Mouse (Mus musculus) activated CD4-positive, CD25-positive, alpha-beta regulatory T cell, adult 9 weeks (primary cell): ENCODE measurements around the gene Vmn1r218. TPM values are rescaled to one million over a fixed set of nuclear protein-coding genes. Genes with fewer than 3 reads are reported as not detected.

Source experiments
- polyA plus RNA-seq: library from polyadenylated mRNA; unstranded; fragments of 100-300 nt; shearing (Covaris generic); gene quantifications from one replicate; pipeline ENCODE4 v1.2.1, GENCODE M21; 2017

Gene Vmn1r218
- polyA plus RNA-seq = 0.04 TPM

GRCm38 (mm10) chr13:23133099-23133498, at the start of gene Vmn1r218:
Vmn1r218 (plus strand) TSS chr13:23133155.

GRCm38 (mm10) chr13:23118126-23118525, 14.8 kb upstream of the Vmn1r218 start, which contains the start of gene Vmn1r217:
Vmn1r217 (minus strand) TSS chr13:23118226.

GRCm38 (mm10) chr13:23159012-23159411, 26.1 kb downstream of the Vmn1r218 start, which contains the start of gene Vmn1r219:
Vmn1r219 (plus strand) TSS chr13:23159312.

GRCm38 (mm10) chr13:23187875-23188274, 54.9 kb downstream of the Vmn1r218 start, which contains the start of gene Vmn1r220:
Vmn1r220 (minus strand) TSS chr13:23187975.

Other genes starting within 250 kb of the Vmn1r218 start
- gene Vmn1r212, start 248.9 kb upstream of the Vmn1r218 start, polyA plus RNA-seq = not detected
- not detected for gene Vmn1r213, start 125.5 kb upstream of the Vmn1r218 start, polyA plus RNA-seq
- gene Vmn1r214, start 102.7 kb upstream of the Vmn1r218 start, polyA plus RNA-seq = not detected
- gene Vmn1r215, start 65.1 kb upstream of the Vmn1r218 start, polyA plus RNA-seq = not detected
- gene Vmn1r217, start 14.9 kb upstream of the Vmn1r218 start, polyA plus RNA-seq = not detected
- gene Vmn1r219, start 26.2 kb downstream of the Vmn1r218 start, polyA plus RNA-seq = not detected
- not detected for gene Vmn1r220, start 54.8 kb downstream of the Vmn1r218 start, polyA plus RNA-seq
- gene Vmn1r221, start 81.0 kb downstream of the Vmn1r218 start, polyA plus RNA-seq = not detected
- gene Vmn1r222, start 102.8 kb downstream of the Vmn1r218 start, polyA plus RNA-seq = not detected
- not detected for gene Vmn1r223, start 114.0 kb downstream of the Vmn1r218 start, polyA plus RNA-seq
- 30.3 TPM for gene Zfp322a, start 236.1 kb downstream of the Vmn1r218 start, polyA plus RNA-seq